Mouse (Mus musculus) bone marrow macrophage, adult 2 months (primary cell): ENCODE measurements at regions not wholly inside any gene's neighbourhood (a gene's known extent, or its start where the extent isn't known, plus 50 kb on each side); places are given as distances from the start of the nearest gene placed in this dataset.

Experiments used
- H3K27ac ChIP-seq: 2 replicates; pipeline ENCODE4 v1.5.1; 2012; ENCODE audit warnings: low read depth, low read length; ENCODE audit not compliant: insufficient read depth
- H3K4me1 ChIP-seq: 2 replicates; pipeline ENCODE4 v1.6.1; 2012; ENCODE audit warnings: low read length; ENCODE audit not compliant: control insufficient read depth, insufficient read depth
- H3K4me3 ChIP-seq: 2 replicates; pipeline ENCODE4 v1.5.1; 2012; ENCODE audit warnings: mild to moderate bottlenecking, low read length, moderate library complexity; ENCODE audit not compliant: insufficient read depth
- CTCF ChIP-seq: IDR thresholded peaks from 2 replicates; pipeline ENCODE4 v1.5.1; 2012; ENCODE audit warnings: low read depth, mild to moderate bottlenecking, low read length, moderate library complexity
- POLR2A ChIP-seq: IDR thresholded peaks from 2 replicates; pipeline ENCODE4 v1.6.1; 2012; ENCODE audit warnings: mild to moderate bottlenecking, low read depth, low read length, borderline replicate concordance

GRCm38 (mm10) chr13:44108695-44109094 lies 324.1 kb downstream of the Cd83 start:
- Histone ChIP-seq H3K27ac (no peak overlapping the region), H3K4me3 (no peak overlapping the region), H3K4me1 (no peaks in the 10 kb centered on the region)
- TF ChIP-seq POLR2A (no peak), CTCF (no peak)

GRCm38 (mm10) chr13:44113043-44113442 lies 328.5 kb downstream of the Cd83 start:
- H3K4me3 ChIP-seq, result no peak overlapping the region
- H3K27ac ChIP-seq, result no peak overlapping the region
- TF ChIP-seq POLR2A, result no peak
- no peak for TF ChIP-seq CTCF
- H3K4me1 ChIP-seq, result no peaks in the 10 kb centered on the region

GRCm38 (mm10) chr13:44114856-44115255 lies 330.3 kb downstream of the Cd83 start:
- Histone ChIP-seq H3K27ac (no peak overlapping the region), H3K4me3 (no peak overlapping the region), H3K4me1 (no peaks in the 10 kb centered on the region)
- TF ChIP-seq CTCF, result no peak
- no peak for TF ChIP-seq POLR2A

- no peak overlapping the region for H3K4me3 ChIP-seq
- no peaks in the 10 kb centered on the region for H3K4me1 ChIP-seq
- TF ChIP-seq CTCF, result no peak
- TF ChIP-seq POLR2A, result no peak
- H3K27ac ChIP-seq, result no peak overlapping the region
Measured at GRCm38 (mm10) chr13:44117841-44118240, 333.3 kb downstream of the Cd83 start.

GRCm38 (mm10) chr13:44118846-44119245 lies 334.3 kb downstream of the Cd83 start:
- no peak overlapping the region for H3K27ac ChIP-seq
- TF ChIP-seq POLR2A, result no peak
- no peak for TF ChIP-seq CTCF
- no peak overlapping the region for H3K4me3 ChIP-seq
- H3K4me1 ChIP-seq, result no peaks in the 10 kb centered on the region

GRCm38 (mm10) chr13:44121241-44121671 lies 336.7 kb downstream of the Cd83 start:
- H3K4me3 ChIP-seq, result no peak overlapping the region
- H3K4me1 ChIP-seq, result no peaks in the 10 kb centered on the region
- no peak overlapping the region for H3K27ac ChIP-seq
- TF ChIP-seq CTCF (no peak), POLR2A (no peak)

- Histone ChIP-seq H3K4me3 (no peak overlapping the region), H3K4me1 (no peaks in the 10 kb centered on the region), H3K27ac (no peak overlapping the region)
- no peak for TF ChIP-seq POLR2A
Measured at GRCm38 (mm10) chr13:44121932-44122331, 337.4 kb downstream of the Cd83 start.

GRCm38 (mm10) chr13:44126198-44126597 lies 341.6 kb downstream of the Cd83 start:
- TF ChIP-seq POLR2A (no peak), CTCF (no peak)
- no peak overlapping the region for H3K27ac ChIP-seq
- H3K4me3 ChIP-seq, result no peak overlapping the region
- H3K4me1 ChIP-seq, result no peaks in the 10 kb centered on the region

- H3K4me3 ChIP-seq, result no peak overlapping the region
- TF ChIP-seq CTCF, result no peak
- no peak for TF ChIP-seq POLR2A
- H3K4me1 ChIP-seq, result no peaks in the 10 kb centered on the region
- H3K27ac ChIP-seq, result no peak overlapping the region
Measured at GRCm38 (mm10) chr13:44128506-44129274, 344.1 kb downstream of the Cd83 start.

GRCm38 (mm10) chr13:44131916-44132315 lies 347.3 kb downstream of the Cd83 start:
- Histone ChIP-seq H3K4me3 (no peak overlapping the region), H3K27ac (no peak overlapping the region), H3K4me1 (no peaks in the 10 kb centered on the region)
- TF ChIP-seq CTCF (no peak), POLR2A (no peak)
